Mouse (Mus musculus): ENCODE results near the gene Fam71e1.

DNA sequence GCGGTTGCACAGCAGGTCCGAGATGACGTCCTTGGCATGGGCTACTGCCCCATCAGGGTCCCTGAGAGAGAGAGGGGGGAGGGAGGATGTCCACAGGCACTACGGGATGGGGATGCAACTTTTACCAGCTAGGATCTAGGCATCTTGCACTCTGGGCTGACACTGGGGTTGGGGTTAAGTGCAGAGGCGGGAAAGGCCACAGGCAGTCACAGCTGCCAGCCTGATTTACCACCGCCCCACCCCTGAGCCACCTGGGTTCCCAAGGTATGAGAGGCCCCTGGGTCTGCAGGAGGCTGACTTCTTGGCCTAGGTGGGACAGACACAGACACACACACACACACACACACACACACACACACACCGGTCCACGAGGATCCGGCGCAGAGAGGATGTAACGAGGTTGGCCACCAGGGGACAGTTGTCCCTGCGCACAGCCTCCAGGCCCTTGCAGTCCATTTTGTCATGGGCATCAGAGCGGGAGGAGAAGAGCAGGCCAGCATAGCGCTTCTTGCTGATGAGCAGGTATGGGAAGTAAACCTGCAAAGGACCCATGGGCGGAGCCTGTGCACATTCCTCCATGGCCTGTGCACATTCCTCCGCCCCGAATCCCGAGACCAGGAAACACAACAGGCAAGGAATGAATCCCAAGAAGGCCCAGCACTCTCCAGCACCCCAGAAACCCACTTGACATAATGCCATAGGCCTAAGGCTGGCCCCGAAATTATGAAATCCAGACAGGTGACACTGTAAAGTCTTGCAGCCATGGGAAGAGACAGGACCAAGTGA lies 38.5 kb downstream of the Fam71e1 start:
- peak; percentile 62 for TF ChIP-seq CTCF (IDR thresholded peaks at IDR 0.05; ENCODE audit: low read depth)
- TF ChIP-seq EP300 (IDR thresholded peaks at IDR 0.05; ENCODE audit: low read depth) = no peak
